Mouse (Mus musculus) myocyte (in vitro differentiated cells): Measurements from ENCODE around the gene Adat3. TPM values are rescaled to one million over a fixed set of nuclear protein-coding genes. Genes with fewer than 3 reads are reported as not detected.

Source experiments
- H3K27me3 ChIP-seq: one replicate; pipeline ENCODE4 v1.6.1; 2011; ENCODE audit not compliant: control insufficient read depth, insufficient read depth, insufficient read length
- H3K36me3 ChIP-seq: one replicate; pipeline ENCODE4 v1.6.1; 2011; ENCODE audit not compliant: control insufficient read depth, insufficient read depth
- H3K4me2 ChIP-seq: one replicate; pipeline ENCODE4 v1.6.1; 2011; ENCODE audit warnings: low read depth, control low read depth
- H3K4me3 ChIP-seq: one replicate; pipeline ENCODE4 v1.5.1; 2011; ENCODE audit warnings: mild to moderate bottlenecking, control low read depth, moderate library complexity
- H3K79me2 ChIP-seq: one replicate; pipeline ENCODE4 v1.6.1; 2011; ENCODE audit not compliant: control insufficient read depth, insufficient read depth
- H3ac ChIP-seq: one replicate; pipeline ENCODE4 v1.6.1; 2011; ENCODE audit not compliant: control insufficient read depth, insufficient read length
- CEBPB ChIP-seq: IDR thresholded peaks from 2 replicates; pipeline ENCODE4 v1.6.1; 2011; ENCODE audit warnings: mild to moderate bottlenecking, moderate library complexity; ENCODE audit not compliant: poor library complexity, insufficient read depth, severe bottlenecking
- E2F4 ChIP-seq: IDR thresholded peaks from one replicate; pipeline ENCODE4 v1.6.1; 2011; ENCODE audit warnings: mild to moderate bottlenecking, control low read depth, moderate library complexity; ENCODE audit not compliant: insufficient read depth
- MAX ChIP-seq: IDR thresholded peaks from one replicate; pipeline ENCODE4 v1.6.1; 2011; ENCODE audit warnings: low read depth, mild to moderate bottlenecking, control low read depth
- MYOD1 ChIP-seq, 3 experiments: IDR thresholded peaks; one replicate each; pipeline ENCODE4 v1.6.1; 2011; ENCODE audit warnings: control low read depth in 2 of 3, low read depth in 2 of 3, mild to moderate bottlenecking in 2 of 3, moderate library complexity in 1 of 3; ENCODE audit not compliant: insufficient read length in 2 of 3, control insufficient read depth in 1 of 3
- MYOG ChIP-seq, 3 experiments: IDR thresholded peaks; one replicate each; pipeline ENCODE4 v1.6.1; 2011; ENCODE audit warnings: control low read depth in 2 of 3, low read depth in 2 of 3, mild to moderate bottlenecking in 2 of 3; ENCODE audit not compliant: insufficient read length in 2 of 3, control insufficient read depth in 1 of 3, insufficient read depth in 1 of 3
- POLR2A ChIP-seq: IDR thresholded peaks from one replicate; pipeline ENCODE4 v1.6.1; 2011; ENCODE audit warnings: low read depth, mild to moderate bottlenecking, control low read depth, moderate library complexity; ENCODE audit not compliant: insufficient read length
- POLR2AphosphoS2 ChIP-seq: IDR thresholded peaks from one replicate; pipeline ENCODE4 v1.6.1; 2011; ENCODE audit warnings: low read depth, control low read depth; ENCODE audit not compliant: insufficient read length
- REST ChIP-seq: IDR thresholded peaks from one replicate; pipeline ENCODE4 v1.6.1; 2011; ENCODE audit warnings: mild to moderate bottlenecking, control low read depth, moderate library complexity; ENCODE audit not compliant: insufficient read depth, insufficient read length
- SRF ChIP-seq: IDR thresholded peaks from one replicate; pipeline ENCODE4 v1.6.1; 2011; ENCODE audit warnings: low read depth; ENCODE audit not compliant: control insufficient read depth, insufficient read length
- TCF12 ChIP-seq: IDR thresholded peaks from one replicate; pipeline ENCODE4 v1.6.1; 2011; ENCODE audit warnings: mild to moderate bottlenecking, control low read depth; ENCODE audit not compliant: poor library complexity, insufficient read depth, severe bottlenecking
- TCF3 ChIP-seq: IDR thresholded peaks from one replicate; pipeline ENCODE4 v1.6.1; 2011; ENCODE audit warnings: low read depth, control low read depth; ENCODE audit not compliant: insufficient read length
- USF1 ChIP-seq: IDR thresholded peaks from one replicate; pipeline ENCODE4 v1.6.1; 2011; ENCODE audit warnings: low read depth, mild to moderate bottlenecking, control low read depth, moderate library complexity
- polyA plus RNA-seq: library from polyadenylated mRNA; unstranded; fragments of >200 nt; fragmentation: generic; extraction: Trizol; gene quantifications from one replicate; pipeline ENCODE4 v1.2.1, GENCODE M21; 2012; ENCODE audit warnings: missing spikeins

Adat3 gene
- polyA plus RNA-seq, 1 experiment, result 5.7 TPM

- Histone ChIP-seq H3K27me3 (no peaks in the 10 kb centered on the region), H3K36me3 (no peaks in the 10 kb centered on the region), H3K79me2 (peaks cover 44% of the 10 kb centered on the region), H3ac (peak overlapping the region; percentile 36), H3K4me3 (peak overlapping the region; percentile 80), H3K4me2 (peak overlapping the region; percentile 99)
- TF ChIP-seq E2F4, result no peak
- TF ChIP-seq SRF, result peak; percentile 96
- no peak for TF ChIP-seq USF1
- peak in 1 of 3 experiments; percentile 25 for TF ChIP-seq MYOD1 (IDR thresholded peaks at IDR 0.05; ENCODE audit: control insufficient read depth in 1 of 3, insufficient read length in 2 of 3, low read depth in 2 of 3)
- TF ChIP-seq POLR2AphosphoS2, result peak; percentile 76
- TF ChIP-seq MAX, result no peak
- TF ChIP-seq POLR2A, result peak; percentile 69
- peak; percentile 90 for TF ChIP-seq CEBPB
Observed at GRCm38 (mm10) chr10:80621940-80622660, 19.4 kb downstream of the Adat3 start.

- Histone ChIP-seq H3K79me2 (peaks cover 51% of the 10 kb centered on the region), H3K27me3 (no peaks in the 10 kb centered on the region), H3K4me3 (peak within 1 kb of the TSS; percentile 80)
Observed at GRCm38 (mm10) chr10:80622661-80623456, 20.2 kb downstream of the Adat3 start, which contains the start of gene Csnk1g2. Csnk1g2 (plus strand) TSS chr10:80622838.

GRCm38 (mm10) chr10:80623457-80624191 lies 20.9 kb downstream of the Adat3 start:
- Histone ChIP-seq H3K4me3 (peak overlapping the region; percentile 80), H3K27me3 (no peaks in the 10 kb centered on the region), H3K36me3 (no peaks in the 10 kb centered on the region), H3ac (peak overlapping the region; percentile 36), H3K79me2 (peaks cover 59% of the 10 kb centered on the region), H3K4me2 (peak overlapping the region; percentile 82)
- TF ChIP-seq POLR2A (peak; percentile 38), USF1 (no peak)

More at GRCm38 (mm10) chr10:80622661-80623456, 20.2 kb downstream of the Adat3 start, which contains the start of gene Csnk1g2:
- no peaks in the 10 kb centered on the region for H3K36me3 ChIP-seq
- peak within 1 kb of the TSS; percentile 36 for H3ac ChIP-seq
- TF ChIP-seq MAX, result no peak
- no peak for TF ChIP-seq TCF3
- no peak for TF ChIP-seq USF1
- TF ChIP-seq MYOG (IDR thresholded peaks at IDR 0.05; ENCODE audit: control insufficient read depth in 1 of 3, insufficient read depth in 1 of 3, insufficient read length in 2 of 3, low read depth in 2 of 3), result peak in 1 of 3 experiments; percentile 25
- no peak for TF ChIP-seq E2F4
- TF ChIP-seq POLR2A, result peak; percentile 88
- TF ChIP-seq POLR2AphosphoS2, result peak; percentile 35
- peak within 1 kb of the TSS; percentile 99 for H3K4me2 ChIP-seq

GRCm38 (mm10) chr10:80625764-80626163 lies 23.1 kb downstream of the Adat3 start:
- Histone ChIP-seq H3K4me3 (no peak overlapping the region), H3ac (no peak overlapping the region), H3K79me2 (peaks cover 80% of the 10 kb centered on the region), H3K36me3 (no peaks in the 10 kb centered on the region), H3K27me3 (no peaks in the 10 kb centered on the region), H3K4me2 (peak overlapping the region; percentile 82)
- TF ChIP-seq MYOG (IDR thresholded peaks at IDR 0.05; ENCODE audit: control insufficient read depth in 1 of 3, insufficient read depth in 1 of 3, insufficient read length in 2 of 3, low read depth in 2 of 3) (peak in 2 of 3 experiments; percentile 49 to 88), MYOD1 (IDR thresholded peaks at IDR 0.05; ENCODE audit: control insufficient read depth in 1 of 3, insufficient read length in 2 of 3, low read depth in 2 of 3) (peak in 2 of 3 experiments; percentile 67 to 90), CEBPB (no peak)

GRCm38 (mm10) chr10:80627685-80628084 lies 25.0 kb downstream of the Adat3 start:
- Histone ChIP-seq H3K79me2 (peaks cover 99% of the 10 kb centered on the region), H3K4me3 (no peak overlapping the region), H3K27me3 (no peaks in the 10 kb centered on the region), H3K4me2 (no peak overlapping the region), H3ac (no peak overlapping the region), H3K36me3 (peaks cover 4% of the 10 kb centered on the region)
- TF ChIP-seq REST (no peak), TCF3 (peak; percentile 6), POLR2AphosphoS2 (peak; percentile 14), SRF (no peak), E2F4 (no peak), CEBPB (no peak), USF1 (no peak), POLR2A (peak; percentile 55), MYOG (IDR thresholded peaks at IDR 0.05; ENCODE audit: control insufficient read depth in 1 of 3, insufficient read depth in 1 of 3, insufficient read length in 2 of 3, low read depth in 2 of 3) (peak; percentile 4 to 70 (median 51)), MYOD1 (IDR thresholded peaks at IDR 0.05; ENCODE audit: control insufficient read depth in 1 of 3, insufficient read length in 2 of 3, low read depth in 2 of 3) (peak in 2 of 3 experiments; percentile 67 to 70), TCF12 (no peak), MAX (no peak)
